Mouse (Mus musculus): ENCODE data around the gene Fzd2.

Gene Fzd2

DNA sequence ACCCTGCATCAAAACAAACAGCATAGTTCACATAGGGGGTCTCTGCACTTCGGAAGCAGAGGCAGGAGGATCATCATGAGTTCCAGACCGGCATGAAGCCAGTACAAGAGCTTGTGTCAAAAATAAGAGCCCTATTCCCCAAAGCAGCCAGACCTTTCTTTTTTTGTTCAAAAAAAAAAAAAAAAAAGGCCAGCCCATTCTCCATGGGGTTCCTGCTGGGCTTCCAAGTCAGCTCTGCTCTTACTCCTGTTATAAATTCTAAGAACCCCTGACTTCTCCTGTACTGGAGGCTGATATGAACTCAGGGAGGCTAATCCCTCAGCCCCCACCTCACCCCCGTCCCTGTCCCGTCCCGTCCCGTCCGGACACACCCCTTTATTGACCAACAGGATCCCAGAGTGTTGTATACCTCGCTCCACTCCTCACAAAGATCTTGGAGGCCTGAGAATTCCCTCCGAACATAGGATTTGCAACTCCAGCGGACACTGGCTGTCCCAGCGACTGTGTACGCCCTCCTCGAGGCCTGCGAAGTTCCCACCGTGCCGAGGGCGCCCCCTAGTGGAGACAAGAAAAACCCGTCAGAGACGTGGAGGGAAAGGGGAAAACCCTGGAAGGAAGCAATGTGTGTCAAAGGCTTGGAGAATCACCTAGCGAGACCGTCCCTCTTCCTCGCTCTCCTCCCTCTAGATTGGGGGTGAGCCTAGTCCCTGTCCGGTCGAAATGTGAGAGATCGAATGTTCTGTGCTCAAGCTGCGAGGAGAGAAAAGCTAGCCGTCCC is 25.7 kb upstream of the Fzd2 start:
- in situ Hi-C loops (cut with MboI; ENCODE audit: low pct_unique_long_range_greater_than_20kb in 1 of 2, low sequenced_read_pairs in 2 of 2, unreplicated experiment in 1 of 2): no loop called here

DNA sequence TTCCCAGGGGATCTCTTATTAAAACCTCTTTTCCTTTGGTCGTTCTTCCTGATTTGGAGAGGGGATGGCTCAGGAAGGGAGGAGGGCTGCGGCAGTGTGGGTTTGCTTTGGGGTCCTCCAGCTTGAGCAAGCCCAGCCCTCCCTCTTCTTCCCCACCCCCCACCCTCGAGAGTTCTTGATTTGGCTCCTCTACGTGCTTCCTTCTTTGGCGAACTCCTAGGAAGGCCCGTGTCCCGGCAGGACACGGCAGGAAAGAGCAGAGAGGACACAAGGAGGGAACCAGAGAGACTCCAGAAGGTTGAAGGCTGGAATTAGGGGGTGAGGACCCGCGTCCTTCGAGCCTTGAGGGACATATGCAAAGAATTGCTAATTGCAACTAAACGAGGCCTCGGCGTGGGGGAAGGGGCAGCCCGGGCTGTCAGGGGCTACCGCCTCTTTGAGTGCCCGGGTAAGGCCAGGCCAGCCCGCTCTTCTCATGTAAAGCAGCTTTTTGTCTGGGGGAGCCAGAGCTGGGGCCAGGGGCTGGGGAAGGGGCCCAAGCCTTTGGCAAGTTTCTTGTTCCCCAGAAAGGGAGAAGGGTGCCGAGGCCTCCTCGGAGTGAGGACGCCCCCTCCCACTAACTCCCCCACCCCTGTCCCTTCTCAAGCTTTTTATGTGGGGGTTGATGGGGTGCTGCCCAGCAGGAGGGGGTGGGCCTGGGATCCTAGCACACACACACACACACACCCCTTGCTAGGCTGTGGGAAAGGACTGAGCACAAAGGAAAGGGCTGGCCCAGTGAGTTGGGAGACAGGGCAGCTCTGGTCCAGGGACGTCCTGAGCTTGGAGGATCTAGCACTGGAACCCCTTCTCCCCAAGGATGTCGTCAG is 24.8 kb upstream of the Fzd2 start, which contains the start of gene Gm11627:
TSS of gene Gm11627 (minus strand) at position 297 of the 869 bp plus-strand sequence.
- in situ Hi-C loops (cut with MboI; ENCODE audit: low pct_unique_long_range_greater_than_20kb in 1 of 2, low sequenced_read_pairs in 2 of 2, unreplicated experiment in 1 of 2): no loop called here

DNA sequence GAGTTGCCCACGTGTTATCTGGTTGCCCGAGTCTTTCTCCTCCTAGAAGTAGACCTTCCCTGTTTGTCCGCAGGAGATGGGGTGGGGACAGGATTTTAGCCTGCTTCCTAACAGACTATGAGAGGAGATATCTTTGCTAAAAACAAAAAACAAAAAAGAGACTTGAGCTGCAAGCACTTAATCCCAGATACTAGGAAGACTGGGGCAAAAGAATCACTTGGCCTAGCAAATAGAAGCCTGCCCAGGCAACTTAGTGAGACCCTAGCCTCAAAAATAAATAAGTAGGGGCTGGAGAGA is 24.2 kb upstream of the Fzd2 start:
- in situ Hi-C loops (cut with MboI; ENCODE audit: low pct_unique_long_range_greater_than_20kb in 1 of 2, low sequenced_read_pairs in 2 of 2, unreplicated experiment in 1 of 2): no loop called here

DNA sequence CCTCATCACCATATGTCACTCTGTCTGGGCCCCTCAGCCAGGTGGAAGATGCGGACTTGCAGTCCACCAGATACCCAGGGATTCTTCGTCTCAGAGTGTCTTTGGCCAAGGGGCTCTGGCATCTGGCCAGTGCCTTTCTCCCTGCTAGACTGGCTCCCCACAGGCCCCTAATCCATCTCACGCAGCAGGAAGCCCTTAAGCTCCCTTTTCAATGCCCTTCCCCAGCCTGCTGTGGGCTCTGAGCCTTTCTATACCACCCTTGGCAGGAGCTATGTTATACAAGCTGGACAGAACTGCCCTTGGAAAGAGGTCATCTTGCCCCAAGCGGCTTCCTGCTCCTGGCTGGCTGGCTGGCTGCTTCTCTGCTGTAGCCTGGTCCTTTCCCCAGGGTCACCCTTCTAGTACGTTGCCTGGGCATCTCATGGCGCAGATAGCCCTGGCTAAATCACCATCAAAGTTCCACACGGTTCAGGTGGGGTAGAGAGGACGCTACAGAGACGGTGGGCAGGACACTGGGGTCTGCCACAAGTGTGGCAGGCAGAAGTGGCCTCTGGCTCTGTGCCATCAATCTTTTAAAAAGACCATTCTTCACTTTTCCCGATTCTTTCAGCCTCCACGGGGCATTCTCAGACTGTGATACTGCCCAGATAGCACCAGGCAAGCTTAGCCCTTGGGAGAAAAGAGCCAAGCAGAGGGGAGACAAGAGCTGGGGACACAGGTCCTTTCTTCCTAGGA is 22.7 kb upstream of the Fzd2 start:
- in situ Hi-C loops (cut with MboI; ENCODE audit: low pct_unique_long_range_greater_than_20kb in 1 of 2, low sequenced_read_pairs in 2 of 2, unreplicated experiment in 1 of 2): no loop called here

DNA sequence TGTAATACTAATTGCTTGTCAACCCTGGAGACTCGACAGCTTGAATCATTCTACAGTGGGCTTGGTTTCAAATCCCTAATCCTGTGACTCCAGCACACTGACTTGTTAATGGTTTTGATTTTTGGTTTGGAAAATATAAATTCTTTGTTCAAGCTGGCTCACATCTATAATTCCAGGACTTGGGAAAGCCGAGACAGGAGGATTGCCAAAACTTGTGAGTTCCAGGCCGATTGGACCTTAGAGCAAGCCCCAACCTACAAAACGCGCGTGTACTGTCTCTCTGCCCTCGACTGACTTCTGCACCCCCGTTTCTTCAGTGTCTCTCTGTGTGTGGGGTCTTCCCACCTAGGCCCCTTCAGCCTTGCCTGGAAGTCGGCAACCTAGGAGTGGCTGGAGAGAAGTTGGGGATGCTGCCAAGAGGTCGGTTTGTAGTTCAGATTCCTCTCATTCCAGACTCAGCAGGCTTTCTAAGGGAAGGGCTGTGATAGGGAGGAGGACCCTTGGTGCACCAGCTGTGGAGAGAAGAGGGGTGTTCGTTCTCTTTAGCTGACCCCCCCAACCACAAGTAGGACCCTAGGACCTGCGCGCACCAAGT is 22.1 kb upstream of the Fzd2 start:
- in situ Hi-C loops (cut with MboI; ENCODE audit: low pct_unique_long_range_greater_than_20kb in 1 of 2, low sequenced_read_pairs in 2 of 2, unreplicated experiment in 1 of 2): no loop called here

DNA sequence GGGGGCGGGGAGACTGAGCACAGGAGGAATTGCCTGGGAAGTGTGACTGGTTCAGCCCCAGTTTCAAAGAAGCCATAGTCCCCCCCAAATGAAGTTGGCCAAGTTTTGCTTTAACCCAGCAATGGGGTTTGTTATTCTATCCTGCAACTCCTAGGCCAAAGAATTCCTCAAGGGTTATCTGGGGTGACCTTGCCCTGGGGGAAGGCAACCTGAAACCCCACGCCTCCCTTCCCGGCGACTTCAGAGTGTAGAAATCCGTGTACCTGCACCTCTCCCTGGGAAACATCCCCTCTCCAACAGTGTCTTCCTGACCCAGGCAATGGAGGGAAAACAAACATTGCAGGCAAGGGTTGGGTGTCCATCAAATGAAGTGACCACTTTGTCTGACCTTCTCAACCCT is 21.5 kb upstream of the Fzd2 start:
- in situ Hi-C loops (cut with MboI; ENCODE audit: low pct_unique_long_range_greater_than_20kb in 1 of 2, low sequenced_read_pairs in 2 of 2, unreplicated experiment in 1 of 2): no loop called here

DNA sequence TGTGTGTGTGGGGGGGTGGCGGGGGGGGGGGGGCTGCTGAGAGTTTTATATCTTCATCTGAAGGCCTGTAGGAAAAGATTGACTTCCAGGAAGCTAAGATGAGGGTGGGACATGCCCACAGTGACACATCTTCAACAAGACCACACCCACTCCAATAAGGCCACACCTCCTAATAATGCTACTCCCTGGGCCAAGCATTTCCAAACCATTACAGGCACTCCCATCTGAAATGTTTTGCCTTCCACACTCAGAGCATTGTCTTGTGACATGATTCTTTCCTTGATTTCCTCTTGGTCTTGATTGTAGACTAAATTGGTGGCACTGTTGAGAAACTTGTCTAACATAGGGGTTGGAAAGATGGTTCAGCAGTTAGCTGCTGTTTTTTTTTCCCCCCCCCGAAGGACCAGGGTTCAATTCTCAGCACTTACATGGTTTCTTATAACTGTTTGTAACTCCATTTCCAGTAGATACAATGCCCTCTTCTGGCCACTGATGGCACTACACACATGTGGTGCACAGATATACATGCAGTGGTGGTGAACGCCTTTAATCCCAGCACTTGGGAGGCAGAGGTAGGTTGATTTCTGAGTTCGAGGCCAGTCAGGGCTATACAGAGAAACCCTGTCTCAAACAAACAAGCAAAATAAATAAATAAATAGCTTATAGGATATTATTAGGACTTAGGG is 17.6 kb upstream of the Fzd2 start:
- in situ Hi-C loops (cut with MboI; ENCODE audit: low pct_unique_long_range_greater_than_20kb in 1 of 2, low sequenced_read_pairs in 2 of 2, unreplicated experiment in 1 of 2): no loop called here

DNA sequence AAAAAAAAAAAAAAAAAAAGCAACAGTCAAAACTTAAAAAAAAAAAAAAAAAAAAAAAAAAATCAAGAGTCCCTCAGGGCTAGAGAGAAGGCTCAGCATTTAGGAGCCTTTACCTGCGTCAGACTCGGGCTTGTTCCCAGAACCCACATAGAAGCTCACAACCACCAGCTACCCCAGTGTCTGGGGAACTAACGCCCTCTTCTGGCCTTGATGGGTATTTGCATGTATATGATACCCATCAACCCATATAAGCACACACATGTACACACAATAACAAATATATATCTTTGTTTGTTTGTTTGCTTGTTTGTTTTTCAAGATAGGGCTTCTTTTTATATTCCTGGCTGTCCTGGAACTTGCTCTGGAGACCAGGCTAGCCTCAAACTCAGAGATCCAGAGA is 16.6 kb upstream of the Fzd2 start:
- in situ Hi-C loops (cut with MboI; ENCODE audit: low pct_unique_long_range_greater_than_20kb in 1 of 2, low sequenced_read_pairs in 2 of 2, unreplicated experiment in 1 of 2): no loop called here

DNA sequence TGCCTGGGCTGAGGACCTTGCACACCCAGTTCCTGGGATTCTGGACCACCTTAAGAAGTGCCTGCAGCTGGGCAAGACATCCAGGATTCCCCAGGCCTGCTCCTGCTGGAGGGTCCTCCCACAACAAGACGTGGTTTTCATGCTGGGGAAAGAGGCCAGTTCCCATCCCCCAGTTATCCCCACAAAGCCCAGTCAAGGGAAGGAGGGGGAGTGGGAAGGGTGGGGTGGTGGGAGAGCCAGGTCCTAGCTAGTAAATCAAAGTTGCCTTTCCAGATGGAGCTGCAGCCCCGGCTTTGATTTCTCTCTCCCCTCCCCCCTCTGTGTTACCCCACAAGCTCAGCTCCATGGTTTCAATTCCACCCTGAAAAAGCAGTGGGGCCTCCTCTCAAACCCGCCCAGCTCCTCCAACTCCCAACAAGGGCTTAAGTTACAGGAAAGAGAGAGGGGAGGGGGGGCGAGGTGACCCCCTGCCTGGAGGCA is 8.8 kb upstream of the Fzd2 start:
- in situ Hi-C loops (cut with MboI; ENCODE audit: low pct_unique_long_range_greater_than_20kb in 1 of 2, low sequenced_read_pairs in 2 of 2, unreplicated experiment in 1 of 2): no loop called here

DNA sequence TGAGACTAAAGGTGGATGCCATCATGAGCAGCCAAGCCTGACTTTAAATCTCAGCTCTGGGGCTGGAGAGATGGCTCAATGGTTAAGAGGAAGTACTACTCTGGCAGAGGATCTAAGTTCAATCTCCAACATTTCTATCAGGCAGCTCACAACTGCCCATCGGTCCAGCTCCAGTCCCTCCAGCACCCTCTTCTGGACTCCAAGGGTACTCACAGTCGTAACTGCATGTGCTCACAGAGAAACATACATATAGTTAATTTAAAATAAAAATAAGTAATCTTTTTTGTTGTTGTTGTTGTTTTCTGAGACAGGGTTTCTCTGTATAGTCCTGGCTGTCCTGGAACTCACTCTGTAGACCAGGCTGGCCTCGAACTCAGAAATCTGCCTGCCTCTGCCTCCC is 4.3 kb upstream of the Fzd2 start:
- in situ Hi-C loops (cut with MboI; ENCODE audit: low pct_unique_long_range_greater_than_20kb in 1 of 2, low sequenced_read_pairs in 2 of 2, unreplicated experiment in 1 of 2): no loop called here

DNA sequence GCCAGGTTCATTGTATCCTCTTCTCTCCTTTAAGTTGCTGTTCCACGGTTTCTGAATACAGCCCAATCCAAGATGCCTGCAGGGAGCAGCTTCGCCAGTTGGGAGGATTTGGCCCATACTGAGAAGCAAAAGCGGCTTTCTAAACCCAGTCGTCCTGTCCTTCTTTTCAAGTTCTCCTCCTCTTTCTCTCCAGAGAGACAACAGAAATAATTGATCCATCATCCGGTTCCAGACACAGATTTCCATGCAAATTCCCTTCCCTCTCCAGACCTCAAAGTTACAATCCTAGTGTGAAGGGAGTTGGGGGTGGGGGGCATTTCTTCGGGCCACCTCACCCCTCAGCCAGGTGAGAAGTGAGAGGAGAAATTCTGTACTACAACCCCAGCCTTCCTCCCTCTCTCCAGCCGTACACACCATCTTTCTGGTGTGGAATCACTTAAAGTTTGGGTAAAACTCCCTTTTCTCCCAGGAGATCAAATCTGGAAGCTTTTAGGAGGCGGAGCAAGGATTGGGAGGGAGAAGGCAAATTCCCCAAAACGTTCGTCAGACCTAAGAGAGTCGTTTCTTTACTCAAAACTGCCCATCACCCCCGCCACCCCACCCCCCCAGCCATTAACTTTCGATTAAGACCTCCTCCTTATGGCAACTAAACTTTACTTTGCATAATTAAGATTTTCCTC is 1.2 kb upstream of the Fzd2 start:
- in situ Hi-C loops (cut with MboI; ENCODE audit: low pct_unique_long_range_greater_than_20kb in 1 of 2, low sequenced_read_pairs in 2 of 2, unreplicated experiment in 1 of 2): no loop called here

DNA sequence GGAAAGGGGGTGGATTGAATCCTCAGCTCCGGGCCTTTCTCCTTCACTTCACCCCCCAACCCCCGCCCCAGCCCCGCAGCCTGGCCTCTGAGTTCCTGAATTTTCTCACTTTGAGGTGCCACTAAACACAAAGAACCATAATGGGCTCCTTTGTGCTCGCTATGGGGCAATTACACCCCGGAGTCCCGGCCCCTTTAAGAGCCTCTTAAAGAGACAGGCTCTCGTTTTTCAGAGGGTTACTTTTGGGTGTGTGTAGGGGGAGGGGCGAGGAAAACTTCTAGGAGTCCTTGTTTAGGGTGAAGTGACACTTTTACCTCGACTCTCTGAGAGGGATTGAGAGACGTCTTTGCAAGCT is 723 bp upstream of the Fzd2 start:
- in situ Hi-C loops (cut with MboI; ENCODE audit: low pct_unique_long_range_greater_than_20kb in 1 of 2, low sequenced_read_pairs in 2 of 2, unreplicated experiment in 1 of 2): no loop called here

DNA sequence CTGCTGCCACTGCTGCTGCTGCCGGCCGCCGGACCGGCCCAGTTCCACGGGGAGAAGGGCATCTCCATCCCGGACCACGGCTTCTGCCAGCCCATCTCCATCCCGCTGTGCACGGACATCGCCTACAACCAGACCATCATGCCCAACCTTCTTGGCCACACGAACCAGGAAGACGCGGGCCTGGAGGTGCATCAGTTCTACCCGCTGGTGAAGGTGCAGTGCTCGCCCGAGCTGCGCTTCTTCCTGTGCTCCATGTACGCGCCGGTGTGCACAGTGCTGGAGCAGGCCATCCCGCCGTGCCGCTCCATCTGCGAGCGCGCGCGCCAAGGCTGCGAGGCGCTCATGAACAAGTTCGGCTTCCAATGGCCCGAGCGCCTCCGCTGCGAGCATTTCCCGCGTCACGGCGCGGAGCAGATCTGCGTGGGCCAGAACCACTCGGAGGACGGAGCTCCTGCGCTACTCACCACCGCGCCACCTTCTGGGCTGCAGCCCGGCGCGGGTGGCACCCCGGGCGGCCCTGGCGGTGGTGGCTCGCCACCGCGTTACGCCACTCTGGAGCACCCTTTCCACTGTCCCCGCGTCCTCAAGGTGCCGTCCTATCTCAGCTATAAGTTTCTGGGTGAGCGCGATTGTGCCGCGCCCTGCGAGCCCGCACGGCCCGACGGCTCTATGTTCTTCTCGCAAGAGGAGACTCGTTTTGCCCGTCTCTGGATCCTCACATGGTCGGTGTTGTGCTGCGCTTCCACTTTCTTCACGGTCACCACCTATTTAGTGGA is 769 bp downstream of the Fzd2 start:
- in situ Hi-C loops (cut with MboI; ENCODE audit: low pct_unique_long_range_greater_than_20kb in 1 of 2, low sequenced_read_pairs in 2 of 2, unreplicated experiment in 1 of 2): loop anchor here in 1 of 2 experiments (5.0 kb wide), 1 partner anchor 42 kb away; no protein-coding TSS in a partner anchor

DNA sequence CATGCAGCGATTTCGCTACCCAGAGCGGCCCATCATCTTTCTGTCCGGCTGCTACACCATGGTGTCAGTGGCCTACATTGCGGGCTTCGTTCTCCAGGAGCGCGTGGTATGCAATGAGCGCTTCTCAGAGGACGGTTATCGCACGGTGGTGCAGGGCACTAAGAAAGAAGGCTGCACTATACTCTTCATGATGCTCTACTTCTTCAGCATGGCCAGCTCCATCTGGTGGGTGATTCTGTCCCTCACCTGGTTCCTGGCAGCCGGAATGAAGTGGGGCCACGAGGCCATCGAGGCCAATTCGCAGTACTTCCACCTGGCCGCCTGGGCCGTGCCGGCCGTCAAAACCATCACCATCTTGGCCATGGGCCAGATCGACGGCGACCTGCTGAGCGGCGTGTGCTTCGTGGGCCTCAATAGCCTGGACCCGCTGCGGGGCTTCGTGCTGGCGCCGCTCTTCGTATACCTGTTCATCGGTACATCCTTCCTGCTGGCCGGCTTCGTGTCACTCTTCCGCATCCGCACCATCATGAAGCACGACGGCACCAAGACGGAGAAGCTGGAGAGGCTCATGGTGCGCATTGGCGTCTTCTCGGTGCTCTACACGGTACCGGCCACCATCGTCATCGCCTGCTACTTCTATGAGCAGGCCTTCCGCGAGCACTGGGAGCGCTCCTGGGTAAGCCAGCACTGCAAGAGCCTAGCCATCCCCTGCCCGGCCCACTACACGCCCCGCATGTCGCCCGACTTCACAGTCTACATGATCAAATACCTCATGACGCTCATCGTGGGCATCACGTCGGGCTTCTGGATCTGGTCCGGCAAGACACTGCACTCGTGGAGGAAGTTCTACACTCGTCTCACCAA is 1.6 kb downstream of the Fzd2 start:
- in situ Hi-C loops (cut with MboI; ENCODE audit: low pct_unique_long_range_greater_than_20kb in 1 of 2, low sequenced_read_pairs in 2 of 2, unreplicated experiment in 1 of 2): loop anchor here in 1 of 2 experiments (5.0 kb wide), 1 partner anchor 42 kb away; no protein-coding TSS in a partner anchor

DNA sequence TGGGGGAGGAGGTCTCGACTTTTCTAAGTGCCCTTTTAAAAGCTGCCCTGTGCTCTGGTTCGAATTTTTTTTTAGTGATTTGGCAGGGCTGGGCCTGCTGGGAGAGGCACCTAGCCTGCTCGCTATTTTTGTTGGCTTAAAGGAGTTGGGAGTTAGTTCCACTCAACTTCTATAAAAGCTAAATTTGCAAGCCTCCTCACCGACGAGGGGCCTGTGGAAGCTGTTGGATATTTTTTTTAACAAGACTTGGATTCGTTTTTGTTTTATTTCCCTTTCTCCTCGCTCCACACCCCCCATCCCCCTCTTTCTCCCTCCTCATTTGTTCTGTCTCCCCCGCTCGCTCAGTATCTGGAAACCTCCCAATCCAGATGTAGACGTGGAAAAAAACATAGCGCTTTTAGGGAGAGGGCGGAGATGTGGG is 2.6 kb downstream of the Fzd2 start:
- in situ Hi-C loops (cut with MboI; ENCODE audit: low pct_unique_long_range_greater_than_20kb in 1 of 2, low sequenced_read_pairs in 2 of 2, unreplicated experiment in 1 of 2): loop anchor here in 1 of 2 experiments (5.0 kb wide), 1 partner anchor 41 kb away; no protein-coding TSS in a partner anchor

DNA sequence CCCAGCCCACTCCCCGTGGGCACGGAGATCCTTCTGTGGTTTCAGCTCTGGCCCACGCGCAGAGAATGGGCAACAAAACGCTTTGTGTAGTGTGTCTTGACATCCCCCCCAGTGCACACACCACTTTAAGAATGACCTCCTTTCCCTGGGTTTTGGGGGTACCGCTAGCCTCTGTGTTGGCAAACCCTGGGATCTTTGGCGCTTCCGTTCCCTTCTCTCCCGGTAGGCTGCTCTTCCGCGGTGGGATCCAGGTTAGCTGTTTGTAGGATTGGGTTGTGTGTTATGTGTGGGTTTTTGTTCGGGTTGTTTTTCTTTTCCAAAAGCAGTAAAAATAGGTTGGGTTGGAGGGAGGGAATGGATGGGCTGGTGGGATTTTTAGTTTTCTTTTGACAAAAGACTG is 3.0 kb downstream of the Fzd2 start:
- in situ Hi-C loops (cut with MboI; ENCODE audit: low pct_unique_long_range_greater_than_20kb in 1 of 2, low sequenced_read_pairs in 2 of 2, unreplicated experiment in 1 of 2): loop anchor here in 1 of 2 experiments (5.0 kb wide), 1 partner anchor 40 kb away; no protein-coding TSS in a partner anchor
